ENCODE assay signal across 8 mouse cellular contexts in the genomic region with DNA sequence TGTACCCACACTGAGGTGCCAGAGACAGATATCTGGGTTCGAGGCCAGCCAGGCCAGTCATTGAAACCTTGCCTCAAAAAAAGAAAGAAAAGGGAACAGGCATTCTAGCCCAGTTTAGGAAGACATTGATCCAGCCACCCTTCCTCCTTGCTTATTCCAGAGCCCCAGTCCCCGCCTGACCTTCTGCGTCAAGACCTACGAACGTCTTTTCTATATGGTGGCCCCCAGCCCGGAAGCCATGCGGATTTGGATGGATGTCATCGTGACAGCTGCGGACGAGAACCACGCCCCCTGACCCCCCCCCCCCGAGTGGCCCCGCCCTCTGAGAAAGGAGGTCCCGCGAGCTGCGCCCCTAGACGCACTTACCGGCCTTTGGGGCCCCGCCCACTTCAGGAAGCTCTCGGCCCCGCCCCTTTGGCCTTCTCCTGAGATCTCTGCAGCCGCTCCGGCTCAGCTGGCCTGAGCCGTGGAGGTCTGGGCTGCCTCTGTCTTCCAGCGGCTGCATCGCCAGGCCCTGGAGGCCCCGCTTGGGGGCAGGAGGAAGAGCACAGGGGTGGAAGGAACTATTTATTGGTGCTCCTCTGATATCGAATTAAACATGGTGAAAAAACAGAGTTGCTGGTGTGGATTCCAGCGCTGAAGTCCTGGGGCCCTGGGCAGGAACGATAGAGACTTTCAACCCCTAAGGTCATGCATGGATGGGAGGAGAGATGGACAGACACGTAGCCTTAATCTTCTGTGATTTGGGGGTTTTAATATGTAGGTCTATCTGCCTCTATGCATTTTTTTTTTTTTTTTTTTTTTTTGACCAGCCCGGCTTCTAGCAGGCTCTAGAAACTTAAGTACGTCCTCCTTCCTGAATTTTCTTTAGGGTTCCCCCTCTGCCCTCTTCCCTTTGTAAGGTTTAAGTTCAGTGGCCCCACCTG. TPM values are rescaled to one million over a fixed set of nuclear protein-coding genes. Genes with fewer than 3 reads are reported as not detected.
DNase-seq lines count a peak whose midpoint lies in the region; ATAC-seq and TF ChIP-seq lines count a peak whose summit lies in the region.

No protein-coding gene starts in this region.

- WGBS in forebrain, embryonic 16.5 days = 8% methylated on average over 31 of the region's 33 CpGs
- 8% methylated on average over 33 of the region's 33 CpGs for WGBS in hindbrain, embryonic 10.5 days

- H3K4me3 ChIP-seq in MEL (ENCODE audit: control insufficient read depth in 1 of 2, insufficient read depth in 1 of 2, low read depth in 2 of 2, low read length in 2 of 2) = peak overlapping the region; percentile 55 to 64
- H3K4me3 ChIP-seq in forebrain, embryonic 16.5 days (replicated peaks; ENCODE audit: low read length) = peak overlapping the region; percentile 31
- peak overlapping the region; percentile 48 for H3K4me3 ChIP-seq in hindbrain, embryonic 10.5 days

- H3K79me2 ChIP-seq in MEL (ENCODE audit: control insufficient read depth, insufficient read depth, low read length, poor library complexity) = no peaks in the 10 kb centered on the region; the same call in 1 of the 2 replicates

- no peak overlapping the region for H3K27ac ChIP-seq in MEL (ENCODE audit: control insufficient read depth, low read depth, low read length)
- no peak overlapping the region for H3K27ac ChIP-seq in forebrain, embryonic 16.5 days (ENCODE audit: low read length)
- H3K27ac ChIP-seq in hindbrain, embryonic 10.5 days = peak overlapping the region; percentile 75

- TF ChIP-seq POLR2A in MEL (IDR thresholded peaks at IDR 0.05; ENCODE audit: control insufficient read depth in 1 of 2, insufficient read depth in 1 of 2, low read depth in 1 of 2, low read length in 2 of 2, poor library complexity in 1 of 2) = peak in 1 of 2 experiments; percentile 42; a peak in 1 of 4 replicates

- TF ChIP-seq CTCF in MEL (IDR thresholded peaks at IDR 0.05 in 2 of 3, conservative IDR thresholded peaks at IDR 0.05 in 1 of 3; ENCODE audit: control insufficient read depth in 1 of 3, insufficient read depth in 1 of 3, low read depth in 2 of 3, low read length in 3 of 3, poor library complexity in 1 of 3, severe bottlenecking in 1 of 3) = no peak

- peak; percentile 92 for DNase-seq in MEL (ENCODE audit: low read depth, low spot score)
- peak; percentile 80 for DNase-seq in c-Kit-positive CD71-negative TER-119-negative erythroid progenitor cells, embryonic 14.5 days (ENCODE audit: low read depth)
- peak; percentile 88 for DNase-seq in hindbrain, embryonic 10.5 days (ENCODE audit: low spot score)
- peak; percentile 23 to 43 for DNase-seq in layer of hippocampus, postnatal 36 days
- DNase-seq in right cerebral cortex, postnatal 14 days = peak; percentile 38
- peak; percentile 84 for DNase-seq in urinary bladder, postnatal 25 days (ENCODE audit: low spot score)

- peak; percentile 71 for ATAC-seq in forebrain, embryonic 16.5 days
- ATAC-seq in megakaryocyte progenitor cell, adult 5-6 weeks (replicated peaks; ENCODE audit: poor library complexity) = peak; percentile 96

- H3K4me2 ChIP-seq in forebrain, embryonic 16.5 days (ENCODE audit: low read length) = peak overlapping the region; percentile 52

- peak overlapping the region; percentile 77 for H3K9ac ChIP-seq in MEL (ENCODE audit: control insufficient read depth, low read depth, low read length, poor library complexity, severe bottlenecking)
- peak overlapping the region; percentile 48; the same call in 1 of the 2 replicates for H3K9ac ChIP-seq in forebrain, embryonic 16.5 days (replicated peaks; ENCODE audit: low read depth, low read length)

- no peaks in the 10 kb centered on the region for H3K27me3 ChIP-seq in MEL (ENCODE audit: control insufficient read depth in 1 of 2, insufficient read depth in 2 of 2, low read length in 2 of 2)
- no peaks in the 10 kb centered on the region for H3K27me3 ChIP-seq in forebrain, embryonic 16.5 days (replicated peaks; ENCODE audit: control insufficient read depth, insufficient read depth, low read length)
- H3K27me3 ChIP-seq in hindbrain, embryonic 10.5 days (ENCODE audit: insufficient read depth, poor library complexity, severe bottlenecking) = peaks cover 36% of the 10 kb centered on the region

- no peaks in the 10 kb centered on the region for H3K9me3 ChIP-seq in MEL (replicated peaks; ENCODE audit: insufficient read depth, low read length)
- no peaks in the 10 kb centered on the region for H3K9me3 ChIP-seq in forebrain, embryonic 16.5 days (ENCODE audit: control insufficient read depth, low read length)
- peaks cover 2% of the 10 kb centered on the region; the same call in 1 of the 2 replicates for H3K9me3 ChIP-seq in hindbrain, embryonic 10.5 days

- peaks cover 0 to 3% of the 10 kb centered on the region in 2 experiments; a peak in 1 of 4 replicates for H3K4me1 ChIP-seq in MEL (ENCODE audit: control insufficient read depth in 1 of 2, insufficient read depth in 2 of 2, low read length in 2 of 2)
- peaks cover 6% of the 10 kb centered on the region for H3K4me1 ChIP-seq in forebrain, embryonic 16.5 days (replicated peaks; ENCODE audit: control insufficient read depth, insufficient read depth, low read length)
- peaks cover 26% of the 10 kb centered on the region for H3K4me1 ChIP-seq in hindbrain, embryonic 10.5 days (replicated peaks)

- no peak for TF ChIP-seq EP300 in MEL (IDR thresholded peaks at IDR 0.05; ENCODE audit: low read depth in 1 of 2, low read length in 2 of 2)

- TF ChIP-seq RAD21 in MEL (IDR thresholded peaks at IDR 0.05; ENCODE audit: low read depth, low read length) = no peak

- H3K36me3 ChIP-seq in MEL (ENCODE audit: control insufficient read depth in 1 of 2, insufficient read depth in 2 of 2, low read length in 2 of 2) = no peaks in the 10 kb centered on the region; a peak in 1 of 4 replicates
- no peaks in the 10 kb centered on the region for H3K36me3 ChIP-seq in forebrain, embryonic 16.5 days (ENCODE audit: control insufficient read depth, insufficient read depth)
- no peaks in the 10 kb centered on the region for H3K36me3 ChIP-seq in hindbrain, embryonic 10.5 days

TF ChIP-seq in MEL, 35 proteins besides CTCF, POLR2A, EP300 and RAD21 (continues in another document):
- TF ChIP-seq MXI1 (IDR thresholded peaks at IDR 0.05; ENCODE audit: low read depth, low read length) = peak; percentile 70; the same call in 1 of the 2 replicates
- TF ChIP-seq MAX (IDR thresholded peaks at IDR 0.05; ENCODE audit: low read length) = 0 out of 2 replicates have a peak, but pooled peaks have one; percentile 26
- TF ChIP-seq UBTF (IDR thresholded peaks at IDR 0.05; ENCODE audit: borderline replicate concordance, insufficient read depth, low read depth, low read length) = no peak
- TF ChIP-seq SIN3A (IDR thresholded peaks at IDR 0.05; ENCODE audit: low read length) = peak; percentile 43; the same call in 1 of the 2 replicates

RNA-seq across cellular contexts. Expression of a gene that starts 7.4 kb away (rescaled TPM):
- total RNA-seq in MEL (2012; rRNA removed) = not detected in 2 replicates
- polyA plus RNA-seq in MEL (2012; ENCODE audit: insufficient read depth in 1 of 2, insufficient read length in 2 of 2, low read depth in 1 of 2, low replicate concordance in 2 of 2, missing spikeins in 1 of 2) = not detected
- 0.29 and 0.58 TPM in 2 replicates for polyA plus RNA-seq in forebrain, embryonic 16.5 days (2015; fragmentation: Nextera tagmentation; extraction: Ambion mirVana)
- 0.47 and 2.1 TPM in 2 replicates for polyA plus RNA-seq in hindbrain, embryonic 10.5 days (2016; fragmentation: Nextera tagmentation; extraction: Ambion mirVana)
- total RNA-seq in layer of hippocampus, postnatal 36 days (2021) = under 1 TPM; 0.40 to 0.68 TPM
- total RNA-seq in megakaryocyte progenitor cell, adult 5-6 weeks (2015) = not detected in 2 replicates
- total RNA-seq in megakaryocyte progenitor cell, adult 5-6 weeks (2017) = not detected in 2 replicates

RNA-seq across cellular contexts. Expression of a gene that starts 18.4 kb away (rescaled TPM):
- total RNA-seq in MEL (2012; rRNA removed) = 6.0 and 6.4 TPM in 2 replicates
- polyA plus RNA-seq in MEL (2012; ENCODE audit: insufficient read depth in 1 of 2, insufficient read length in 2 of 2, low read depth in 1 of 2, low replicate concordance in 2 of 2, missing spikeins in 1 of 2) = 10 to 100 TPM in 1 of 2 experiments, not detected in 1; 10.8 TPM
- polyA plus RNA-seq in forebrain, embryonic 16.5 days (2015; fragmentation: Nextera tagmentation; extraction: Ambion mirVana) = not detected in 2 replicates
- not detected in 2 replicates for polyA plus RNA-seq in hindbrain, embryonic 10.5 days (2016; fragmentation: Nextera tagmentation; extraction: Ambion mirVana)
- under 1 TPM in 1 of 2 experiments, not detected in 1; 0.30 TPM for total RNA-seq in layer of hippocampus, postnatal 36 days (2021)
- total RNA-seq in megakaryocyte progenitor cell, adult 5-6 weeks (2015) = 3.6 and 4.5 TPM in 2 replicates
- total RNA-seq in megakaryocyte progenitor cell, adult 5-6 weeks (2017) = 10.4 and 11.5 TPM in 2 replicates

RNA-seq across cellular contexts. Expression of a gene that starts 41.5 kb away (rescaled TPM):
- 0.26 and 0.58 TPM in 2 replicates for total RNA-seq in MEL (2012; rRNA removed)
- polyA plus RNA-seq in MEL (2012; ENCODE audit: insufficient read depth in 1 of 2, insufficient read length in 2 of 2, low read depth in 1 of 2, low replicate concordance in 2 of 2, missing spikeins in 1 of 2) = under 1 TPM in 1 of 2 experiments, not detected in 1; 0.50 TPM
- polyA plus RNA-seq in forebrain, embryonic 16.5 days (2015; fragmentation: Nextera tagmentation; extraction: Ambion mirVana) = 9.9 and 11.7 TPM in 2 replicates
- polyA plus RNA-seq in hindbrain, embryonic 10.5 days (2016; fragmentation: Nextera tagmentation; extraction: Ambion mirVana) = 2.0 and 3.2 TPM in 2 replicates
- 1 to 10 TPM; 4.7 to 5.7 TPM for total RNA-seq in layer of hippocampus, postnatal 36 days (2021)
- 0.12 and 0.15 TPM in 2 replicates for total RNA-seq in megakaryocyte progenitor cell, adult 5-6 weeks (2015)
- not detected in 2 replicates for total RNA-seq in megakaryocyte progenitor cell, adult 5-6 weeks (2017)

RNA-seq across cellular contexts. Expression of a gene that starts 41.6 kb away (rescaled TPM):
- total RNA-seq in MEL (2012; rRNA removed) = 17.8 and 21.0 TPM in 2 replicates
- polyA plus RNA-seq in MEL (2012; ENCODE audit: insufficient read depth in 1 of 2, insufficient read length in 2 of 2, low read depth in 1 of 2, low replicate concordance in 2 of 2, missing spikeins in 1 of 2) = 10 to 100 TPM in 1 of 2 experiments, not detected in 1; 33.3 TPM
- 19.8 and 23.3 TPM in 2 replicates for polyA plus RNA-seq in forebrain, embryonic 16.5 days (2015; fragmentation: Nextera tagmentation; extraction: Ambion mirVana)
- 22.2 and 23.2 TPM in 2 replicates for polyA plus RNA-seq in hindbrain, embryonic 10.5 days (2016; fragmentation: Nextera tagmentation; extraction: Ambion mirVana)
- 10 to 100 TPM in 1 of 2 experiments, 1 to 10 TPM in 1; 10.0 to 12.0 TPM for total RNA-seq in layer of hippocampus, postnatal 36 days (2021)
- total RNA-seq in megakaryocyte progenitor cell, adult 5-6 weeks (2015) = 61.3 and 68.9 TPM in 2 replicates
- 18.3 and 31.4 TPM in 2 replicates for total RNA-seq in megakaryocyte progenitor cell, adult 5-6 weeks (2017)

RNA-seq across cellular contexts. Expression of a gene that starts 47.5 kb away (rescaled TPM):
- total RNA-seq in MEL (2012; rRNA removed) = 0.15 TPM in 1 of 2 replicates, not detected in the other
- under 1 TPM in 1 of 2 experiments, not detected in 1; 0.08 TPM for polyA plus RNA-seq in MEL (2012; ENCODE audit: insufficient read depth in 1 of 2, insufficient read length in 2 of 2, low read depth in 1 of 2, low replicate concordance in 2 of 2, missing spikeins in 1 of 2)
- not detected in 2 replicates for polyA plus RNA-seq in forebrain, embryonic 16.5 days (2015; fragmentation: Nextera tagmentation; extraction: Ambion mirVana)
- not detected in 2 replicates for polyA plus RNA-seq in hindbrain, embryonic 10.5 days (2016; fragmentation: Nextera tagmentation; extraction: Ambion mirVana)
- not detected for total RNA-seq in layer of hippocampus, postnatal 36 days (2021)
- not detected in 2 replicates for total RNA-seq in megakaryocyte progenitor cell, adult 5-6 weeks (2015)
- not detected in 2 replicates for total RNA-seq in megakaryocyte progenitor cell, adult 5-6 weeks (2017)

Comparison
In these comparisons a context has a peak if more than half of its experiments do, and no peak if none do; other contexts are left out.
1. DNase-seq: peak in every context shown above with its lines; median percentile 92 in MEL; 88 in hindbrain, embryonic 10.5 days; 84 in urinary bladder, postnatal 25 days; 80 in c-Kit-positive CD71-negative TER-119-negative erythroid progenitor cells, embryonic 14.5 days; 38 in right cerebral cortex, postnatal 14 days; 33 in layer of hippocampus, postnatal 36 days.